Mouse (Mus musculus): ENCODE measurements around the gene Zfp503. TPM values are rescaled to one million over a fixed set of nuclear protein-coding genes. Genes with fewer than 3 reads are reported as not detected.

The Zfp503 gene
- polyA plus RNA-seq, 1 experiment from 2014 or later = 40.3 TPM

- no peak overlapping the region for H3K4me2 ChIP-seq (replicated peaks)
- ATAC-seq (ENCODE audit: insufficient number of reproducible peaks, insufficient read depth, low FRiP score, low TSS enrichment) = no peak
- H3K27ac ChIP-seq = no peak overlapping the region
- no peaks in the 10 kb centered on the region for H3K9me3 ChIP-seq
- no peak overlapping the region for H3K4me3 ChIP-seq
- H3K36me3 ChIP-seq = no peaks in the 10 kb centered on the region
- WGBS = 59% methylated on average over 4 of the region's 4 CpGs
- H3K9ac ChIP-seq = no peak overlapping the region
- H3K4me1 ChIP-seq = peaks cover 6% of the 10 kb centered on the region
- peaks cover 12% of the 10 kb centered on the region for H3K27me3 ChIP-seq
Measured at GRCm38 (mm10) chr14:22014781-22015180, 25.4 kb upstream of the Zfp503 start.

- Histone ChIP-seq H3K4me3 (no peak overlapping the region), H3K9me3 (no peaks in the 10 kb centered on the region), H3K4me1 (peaks cover 4% of the 10 kb centered on the region), H3K4me2 (replicated peaks) (no peak overlapping the region), H3K27ac (no peak overlapping the region), H3K36me3 (no peaks in the 10 kb centered on the region), H3K9ac (no peak overlapping the region), H3K27me3 (peaks cover 9% of the 10 kb centered on the region)
- 88% methylated on average over 5 of the region's 5 CpGs for WGBS
- ATAC-seq (ENCODE audit: insufficient number of reproducible peaks, insufficient read depth, low FRiP score, low TSS enrichment) = no peak
Measured at GRCm38 (mm10) chr14:22014315-22014714, 24.9 kb upstream of the Zfp503 start.

GRCm38 (mm10) chr14:22007006-22007405, 17.6 kb upstream of the Zfp503 start:
- 84% methylated on average over 6 of the region's 6 CpGs for WGBS
- H3K4me1 ChIP-seq = no peaks in the 10 kb centered on the region

GRCm38 (mm10) chr14:22004943-22005342, 15.5 kb upstream of the Zfp503 start:
- Histone ChIP-seq H3K36me3 (no peaks in the 10 kb centered on the region), H3K9ac (no peak overlapping the region), H3K9me3 (no peaks in the 10 kb centered on the region), H3K27ac (no peak overlapping the region), H3K4me3 (no peak overlapping the region), H3K4me1 (no peaks in the 10 kb centered on the region), H3K27me3 (no peaks in the 10 kb centered on the region), H3K4me2 (replicated peaks) (no peak overlapping the region)
- WGBS = 32% methylated on average over 4 of the region's 4 CpGs
- no peak for ATAC-seq (ENCODE audit: insufficient number of reproducible peaks, insufficient read depth, low FRiP score, low TSS enrichment)

More at GRCm38 (mm10) chr14:22007006-22007405, 17.6 kb upstream of the Zfp503 start:
- Histone ChIP-seq H3K4me2 (replicated peaks) (no peak overlapping the region), H3K27me3 (no peaks in the 10 kb centered on the region), H3K36me3 (no peaks in the 10 kb centered on the region), H3K27ac (no peak overlapping the region), H3K4me3 (no peak overlapping the region), H3K9ac (no peak overlapping the region), H3K9me3 (no peaks in the 10 kb centered on the region)
- no peak for ATAC-seq (ENCODE audit: insufficient number of reproducible peaks, insufficient read depth, low FRiP score, low TSS enrichment)

GRCm38 (mm10) chr14:22003631-22004030, 14.2 kb upstream of the Zfp503 start:
- ATAC-seq (ENCODE audit: insufficient number of reproducible peaks, insufficient read depth, low FRiP score, low TSS enrichment) = no peak
- no peaks in the 10 kb centered on the region for H3K4me1 ChIP-seq
- H3K4me2 ChIP-seq (replicated peaks) = no peak overlapping the region
- H3K9ac ChIP-seq = no peak overlapping the region
- no peak overlapping the region for H3K4me3 ChIP-seq
- H3K27ac ChIP-seq = no peak overlapping the region
- no peaks in the 10 kb centered on the region for H3K9me3 ChIP-seq
- no peaks in the 10 kb centered on the region for H3K27me3 ChIP-seq
- no peaks in the 10 kb centered on the region for H3K36me3 ChIP-seq
- 87% methylated on average over 4 of the region's 4 CpGs for WGBS

GRCm38 (mm10) chr14:22003231-22003630, 13.8 kb upstream of the Zfp503 start:
- Histone ChIP-seq H3K4me2 (replicated peaks) (no peak overlapping the region), H3K27me3 (no peaks in the 10 kb centered on the region), H3K27ac (no peak overlapping the region)

GRCm38 (mm10) chr14:21999588-21999987, 10.2 kb upstream of the Zfp503 start:
- WGBS = 88% methylated on average over 4 of the region's 4 CpGs
- H3K4me3 ChIP-seq = no peak overlapping the region
- H3K4me2 ChIP-seq (replicated peaks) = no peak overlapping the region
- no peak for ATAC-seq (ENCODE audit: insufficient number of reproducible peaks, insufficient read depth, low FRiP score, low TSS enrichment)
- no peaks in the 10 kb centered on the region for H3K9me3 ChIP-seq
- peaks cover 18% of the 10 kb centered on the region for H3K27me3 ChIP-seq
- no peaks in the 10 kb centered on the region for H3K36me3 ChIP-seq
- H3K27ac ChIP-seq = no peak overlapping the region
- peaks cover 8% of the 10 kb centered on the region for H3K4me1 ChIP-seq
- no peak overlapping the region for H3K9ac ChIP-seq

More at GRCm38 (mm10) chr14:22003231-22003630, 13.8 kb upstream of the Zfp503 start:
- 63% methylated on average over 1 of the region's 1 CpGs for WGBS
- H3K9ac ChIP-seq = no peak overlapping the region
- no peaks in the 10 kb centered on the region for H3K4me1 ChIP-seq
- H3K36me3 ChIP-seq = no peaks in the 10 kb centered on the region
- no peak overlapping the region for H3K4me3 ChIP-seq
- H3K9me3 ChIP-seq = no peaks in the 10 kb centered on the region
- no peak for ATAC-seq (ENCODE audit: insufficient number of reproducible peaks, insufficient read depth, low FRiP score, low TSS enrichment)

GRCm38 (mm10) chr14:21995031-21995754, 5.8 kb upstream of the Zfp503 start:
- H3K9ac ChIP-seq = peak overlapping the region; percentile 63
- no peaks in the 10 kb centered on the region for H3K9me3 ChIP-seq
- H3K4me2 ChIP-seq (replicated peaks) = peak overlapping the region; percentile 91
- no peaks in the 10 kb centered on the region for H3K36me3 ChIP-seq
- ATAC-seq (ENCODE audit: insufficient number of reproducible peaks, insufficient read depth, low FRiP score, low TSS enrichment) = peak; percentile 76
- peaks cover 38% of the 10 kb centered on the region for H3K27me3 ChIP-seq
- WGBS = under 1% methylated on average over 36 of the region's 36 CpGs
- H3K4me1 ChIP-seq = peaks cover 29% of the 10 kb centered on the region
- peak overlapping the region; percentile 57 for H3K27ac ChIP-seq
- peak overlapping the region; percentile 55 for H3K4me3 ChIP-seq

- peak overlapping the region; percentile 91 for H3K4me2 ChIP-seq (replicated peaks)
- ATAC-seq (ENCODE audit: insufficient number of reproducible peaks, insufficient read depth, low FRiP score, low TSS enrichment) = no peak
- H3K36me3 ChIP-seq = no peaks in the 10 kb centered on the region
- peaks cover 38% of the 10 kb centered on the region for H3K27me3 ChIP-seq
- no peaks in the 10 kb centered on the region for H3K9me3 ChIP-seq
- H3K4me3 ChIP-seq = peak overlapping the region; percentile 55
- 3% methylated on average over 44 of the region's 44 CpGs for WGBS
- peaks cover 29% of the 10 kb centered on the region for H3K4me1 ChIP-seq
- H3K9ac ChIP-seq = peak overlapping the region; percentile 63
- peak overlapping the region; percentile 23; the same call in 1 of the 2 replicates for H3K27ac ChIP-seq
Measured at GRCm38 (mm10) chr14:21994061-21994990, 4.9 kb upstream of the Zfp503 start.

- H3K36me3 ChIP-seq = no peaks in the 10 kb centered on the region
- no peak for ATAC-seq (ENCODE audit: insufficient number of reproducible peaks, insufficient read depth, low FRiP score, low TSS enrichment)
- peak overlapping the region; percentile 91 for H3K4me2 ChIP-seq (replicated peaks)
- H3K4me1 ChIP-seq = peaks cover 29% of the 10 kb centered on the region
- H3K27ac ChIP-seq = no peak overlapping the region
- WGBS = 13% methylated on average over 14 of the region's 14 CpGs
- peak overlapping the region; percentile 40; the same call in 1 of the 2 replicates for H3K9ac ChIP-seq
- H3K27me3 ChIP-seq = peaks cover 38% of the 10 kb centered on the region
- no peaks in the 10 kb centered on the region for H3K9me3 ChIP-seq
- peak overlapping the region; percentile 55 for H3K4me3 ChIP-seq
Measured at GRCm38 (mm10) chr14:21993251-21994060, 4.1 kb upstream of the Zfp503 start.

GRCm38 (mm10) chr14:21992321-21992885, 3.0 kb upstream of the Zfp503 start:
- 27% methylated on average over 4 of the region's 4 CpGs for WGBS
- Histone ChIP-seq H3K9me3 (no peaks in the 10 kb centered on the region), H3K36me3 (no peaks in the 10 kb centered on the region), H3K27ac (no peak overlapping the region), H3K9ac (no peak overlapping the region), H3K4me1 (peaks cover 29% of the 10 kb centered on the region), H3K27me3 (peaks cover 38% of the 10 kb centered on the region), H3K4me2 (replicated peaks) (peak overlapping the region; percentile 75), H3K4me3 (peak overlapping the region; percentile 84; the same call in 1 of the 2 replicates)
- no peak for ATAC-seq (ENCODE audit: insufficient number of reproducible peaks, insufficient read depth, low FRiP score, low TSS enrichment)

All from embryonic facial prominence, embryonic 12.5 days (tissue).